Comparison of ENCODE assay signal across 7 mouse cellular contexts in genomic region chr10:80385811-80386734, GRCm38 (mm10). TPM values are rescaled to one million over a fixed set of nuclear protein-coding genes. Genes with fewer than 3 reads are reported as not detected.
DNase-seq lines count a peak whose midpoint lies in the region; ATAC-seq and TF ChIP-seq lines count a peak whose summit lies in the region.

No protein-coding gene starts in this region.

- H3K27me3 ChIP-seq in liver, embryonic 16.5 days (ENCODE audit: control insufficient read depth, insufficient read depth, low read depth, low read length), result peaks cover 6% of the 10 kb centered on the region
- H3K27me3 ChIP-seq in small intestine, adult 2 months (ENCODE audit: control insufficient read depth, insufficient read depth, low read length), result no peaks in the 10 kb centered on the region

- peaks cover 53% of the 10 kb centered on the region for H3K4me1 ChIP-seq in liver, embryonic 16.5 days (ENCODE audit: control insufficient read depth, low read depth, low read length)
- H3K4me1 ChIP-seq in small intestine, adult 2 months (ENCODE audit: control insufficient read depth, insufficient read depth, insufficient read length, low read length), result peaks cover 18% of the 10 kb centered on the region

- 15% methylated on average over 34 of the region's 34 CpGs for WGBS in liver, embryonic 16.5 days (ENCODE audit: insufficient replicate concordance)
- WGBS in small intestine, adult 2 months, result 6% methylated on average over 34 of the region's 34 CpGs

- no peak for TF ChIP-seq POLR2A in small intestine, adult 2 months (IDR thresholded peaks at IDR 0.05; ENCODE audit: low read depth, low read length)

- no peak overlapping the region for H3K27ac ChIP-seq in liver, embryonic 16.5 days (ENCODE audit: low read length)
- H3K27ac ChIP-seq in small intestine, adult 2 months (ENCODE audit: insufficient read depth, low read depth, low read length), result no peak overlapping the region

- peak; percentile 43 for ATAC-seq in common myeloid progenitor, adult 5-6 weeks (replicated peaks; ENCODE audit: low read depth, poor library complexity, severe bottlenecking)
- no peak for ATAC-seq in liver, embryonic 16.5 days (ENCODE audit: low read depth)

- no peaks in the 10 kb centered on the region for H3K9me3 ChIP-seq in liver, embryonic 16.5 days (replicated peaks; ENCODE audit: control insufficient read depth, low read length)

- peak overlapping the region; percentile 74 for H3K4me3 ChIP-seq in liver, embryonic 16.5 days (ENCODE audit: low read depth, low read length)
- peak overlapping the region; percentile 61 for H3K4me3 ChIP-seq in small intestine, adult 2 months (ENCODE audit: low read depth, low read length)

- intact Hi-C loops in left cerebral cortex, postnatal 4 days (cut with DNase I), result no loop called here
- intact Hi-C loops in heart, postnatal 14 days (cut with DNase I), result no loop called here

- H3K4me2 ChIP-seq in liver, embryonic 16.5 days (ENCODE audit: low read depth, low read length), result peak overlapping the region; percentile 99

- peak; percentile 76 for DNase-seq in left cerebral cortex, postnatal 4 days
- DNase-seq in left cerebral cortex, adult 9 months (ENCODE audit: low spot score in 2 of 2), result no peak
- DNase-seq in heart, postnatal 14 days, result peak; percentile 40 to 49
- no peak for DNase-seq in layer of hippocampus, adult 11-12 months (ENCODE audit: low spot score)

- peaks cover 14% of the 10 kb centered on the region for H3K36me3 ChIP-seq in liver, embryonic 16.5 days (ENCODE audit: control insufficient read depth, insufficient read depth)
- H3K36me3 ChIP-seq in small intestine, adult 2 months (ENCODE audit: control insufficient read depth, insufficient read depth, low read length), result peaks cover 9% of the 10 kb centered on the region

- H3K9ac ChIP-seq in liver, embryonic 16.5 days (ENCODE audit: low read depth, low read length), result peak overlapping the region; percentile 77

- TF ChIP-seq CTCF in small intestine, adult 2 months (IDR thresholded peaks at IDR 0.05; ENCODE audit: extremely low read depth, insufficient read length, insufficient replicate concordance, low read depth, low read length), result no peak

RNA-seq across cellular contexts. Expression of gene Mex3d, which starts 1.4 kb away (rescaled TPM):
- 10 to 100 TPM; 75.5 to 80.1 TPM for total RNA-seq in left cerebral cortex, postnatal 4 days (2021)
- total RNA-seq in common myeloid progenitor, adult 5-6 weeks (2017), result 9.5 and 14.3 TPM in 2 replicates
- 10 to 100 TPM; 11.8 to 12.2 TPM for total RNA-seq in heart, postnatal 14 days (2021)
- 0.32 and 0.60 TPM in 2 replicates for polyA plus RNA-seq in liver, embryonic 16.5 days (2015; fragmentation: Nextera tagmentation; extraction: Ambion mirVana)
- 10.3 and 20.6 TPM in 2 replicates for polyA plus RNA-seq in small intestine, adult 2 months (2012; rRNA removed)

RNA-seq across cellular contexts. Expression of gene Mbd3, which starts 13.3 kb away (rescaled TPM):
- total RNA-seq in left cerebral cortex, postnatal 4 days (2021), result 100 to 1,000 TPM; 138 to 147 TPM
- total RNA-seq in common myeloid progenitor, adult 5-6 weeks (2017), result 76.2 and 113 TPM in 2 replicates
- total RNA-seq in heart, postnatal 14 days (2021), result 10 to 100 TPM; 78.6 to 84.0 TPM
- 49.2 and 52.7 TPM in 2 replicates for polyA plus RNA-seq in liver, embryonic 16.5 days (2015; fragmentation: Nextera tagmentation; extraction: Ambion mirVana)
- 55.1 and 85.7 TPM in 2 replicates for polyA plus RNA-seq in small intestine, adult 2 months (2012; rRNA removed)

RNA-seq across cellular contexts. Expression of gene Uqcr11, which starts 20.6 kb away (rescaled TPM):
- total RNA-seq in left cerebral cortex, postnatal 4 days (2021), result 100 to 1,000 TPM; 282 to 286 TPM
- total RNA-seq in common myeloid progenitor, adult 5-6 weeks (2017), result 141 and 186 TPM in 2 replicates
- 1,000 to 10,000 TPM; 1,852 to 1,908 TPM for total RNA-seq in heart, postnatal 14 days (2021)
- polyA plus RNA-seq in liver, embryonic 16.5 days (2015; fragmentation: Nextera tagmentation; extraction: Ambion mirVana), result 509 and 519 TPM in 2 replicates
- polyA plus RNA-seq in small intestine, adult 2 months (2012; rRNA removed), result 2,051 and 2,588 TPM in 2 replicates

RNA-seq across cellular contexts. Expression of gene Plk5, which starts 29.8 kb away (rescaled TPM):
- total RNA-seq in left cerebral cortex, postnatal 4 days (2021), result 1 to 10 TPM; 4.2 to 6.1 TPM
- 0.55 TPM in 1 of 2 replicates, not detected in the other for total RNA-seq in common myeloid progenitor, adult 5-6 weeks (2017)
- total RNA-seq in heart, postnatal 14 days (2021), result under 1 TPM; 0.12 to 0.22 TPM
- 0.05 and 0.18 TPM in 2 replicates for polyA plus RNA-seq in liver, embryonic 16.5 days (2015; fragmentation: Nextera tagmentation; extraction: Ambion mirVana)
- 0.75 and 5.9 TPM in 2 replicates for polyA plus RNA-seq in small intestine, adult 2 months (2012; rRNA removed)

RNA-seq across cellular contexts. Expression of gene Adamtsl5, which starts 37.9 kb away (rescaled TPM):
- total RNA-seq in left cerebral cortex, postnatal 4 days (2021), result under 1 TPM; 0.56 to 0.72 TPM
- 0.10 and 0.64 TPM in 2 replicates for total RNA-seq in common myeloid progenitor, adult 5-6 weeks (2017)
- total RNA-seq in heart, postnatal 14 days (2021), result 10 to 100 TPM; 43.8 to 44.5 TPM
- 2.2 and 3.4 TPM in 2 replicates for polyA plus RNA-seq in liver, embryonic 16.5 days (2015; fragmentation: Nextera tagmentation; extraction: Ambion mirVana)
- 74.2 and 136 TPM in 2 replicates for polyA plus RNA-seq in small intestine, adult 2 months (2012; rRNA removed)

Comparison
In these comparisons a context has a peak if more than half of its experiments do, and no peak if none do; other contexts are left out.
1. DNase-seq: peak in left cerebral cortex, postnatal 4 days (single experiment) and heart, postnatal 14 days (2 of 2); none in left cerebral cortex, adult 9 months (0 of 2) and layer of hippocampus, adult 11-12 months (single experiment).